9 mouse cellular contexts compared by ENCODE assay signal in the genomic region with DNA sequence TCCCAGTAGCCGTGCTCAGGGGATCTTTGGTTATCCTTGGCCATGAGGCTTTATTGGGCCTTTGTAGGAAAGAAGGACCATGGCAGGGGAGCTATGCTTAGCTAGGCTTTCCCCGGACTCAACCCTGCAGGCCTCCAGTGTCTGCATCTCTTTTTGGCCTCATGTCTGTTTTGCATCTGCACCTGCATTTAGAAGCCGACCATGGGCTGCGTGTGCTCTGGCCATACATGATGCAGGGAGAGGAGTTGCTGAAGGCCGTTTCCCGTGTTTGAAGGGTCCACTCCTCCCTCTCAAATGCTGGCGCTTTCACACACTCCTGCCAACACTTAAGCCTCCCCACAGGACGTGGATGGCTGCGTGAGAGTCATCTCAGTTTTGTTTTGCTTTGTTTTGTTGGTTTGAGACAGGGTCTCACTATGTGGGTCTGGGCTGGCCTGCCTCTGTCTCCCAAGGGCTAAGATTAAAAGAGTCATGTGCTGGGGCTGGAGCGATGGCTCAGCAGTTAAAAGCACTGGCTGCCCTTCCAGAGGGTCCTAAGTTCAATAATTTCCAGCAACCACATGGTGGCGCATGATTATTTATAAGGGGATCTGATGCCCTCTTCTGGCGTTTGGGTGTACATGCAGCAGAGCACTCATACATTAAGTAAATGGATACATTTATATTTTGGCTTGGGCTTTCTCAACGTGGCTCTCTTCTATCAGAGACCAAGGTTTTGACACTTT. TPM values are rescaled to one million over a fixed set of nuclear protein-coding genes. Genes with fewer than 3 reads are reported as not detected.
DNase-seq lines count a peak whose midpoint lies in the region; ATAC-seq and TF ChIP-seq lines count a peak whose summit lies in the region.
"Had no signal": no experiment of that assay in that cellular context is flagged by ENCODE, and none has a peak within 500 bp of the region (broad histone marks: within the 10 kb centered on the region; RNA-seq: fewer than 3 reads in every experiment).

No protein-coding gene starts in this region.

- intact Hi-C loops in left cerebral cortex, postnatal 10 days (cut with DNase I): loop anchor here (5.0 kb wide), 1 partner anchor 273 kb away; no protein-coding TSS in a partner anchor

- 0 out of 2 replicates have a peak, but pooled peaks have one; percentile 1 for TF ChIP-seq CTCF in embryonic fibroblast, embryonic 13.5 days (IDR thresholded peaks at IDR 0.05; ENCODE audit: borderline replicate concordance, insufficient read depth, low read length)
- peak; percentile 96 for TF ChIP-seq CTCF in hindbrain, postnatal 0 days (IDR thresholded peaks at IDR 0.05; ENCODE audit: low read depth)
- peak; percentile 64; the same call in 1 of the 2 replicates for TF ChIP-seq CTCF in small intestine, adult 2 months (IDR thresholded peaks at IDR 0.05; ENCODE audit: extremely low read depth, insufficient read length, insufficient replicate concordance, low read depth, low read length)

- H3K36me3 ChIP-seq in hindbrain, postnatal 0 days (ENCODE audit: insufficient read depth, low read length): no peaks in the 10 kb centered on the region; the same call in 1 of the 2 replicates
- no peaks in the 10 kb centered on the region for H3K36me3 ChIP-seq in small intestine, adult 2 months (ENCODE audit: control insufficient read depth, insufficient read depth, low read length)

- no peaks in the 10 kb centered on the region for H3K27me3 ChIP-seq in hindbrain, postnatal 0 days (ENCODE audit: insufficient read depth, low read length)
- H3K27me3 ChIP-seq in small intestine, adult 2 months (ENCODE audit: control insufficient read depth, insufficient read depth, low read length): peaks cover 9% of the 10 kb centered on the region

- 43% methylated on average over 13 of the region's 13 CpGs for WGBS in hindbrain, postnatal 0 days
- WGBS in small intestine, adult 2 months: 49% methylated on average over 13 of the region's 13 CpGs

- H3K9ac ChIP-seq in hindbrain, postnatal 0 days (replicated peaks; ENCODE audit: low read length): no peak overlapping the region

- peak; percentile 43 for ATAC-seq in hindbrain, postnatal 0 days

- H3K4me2 ChIP-seq in hindbrain, postnatal 0 days (ENCODE audit: low read depth, low read length): 0 out of 2 replicates have a peak overlapping the region, but pooled peaks have one; percentile 1

- no peak overlapping the region for H3K4me3 ChIP-seq in embryonic fibroblast, embryonic 13.5 days (ENCODE audit: insufficient read depth, low read length)
- H3K4me3 ChIP-seq in hindbrain, postnatal 0 days (ENCODE audit: low read length): no peak overlapping the region
- no peak overlapping the region for H3K4me3 ChIP-seq in small intestine, adult 2 months (ENCODE audit: low read depth, low read length)
- H3K4me3 ChIP-seq: myocyte had no signal

- no peak overlapping the region for H3K27ac ChIP-seq in embryonic fibroblast, embryonic 13.5 days (ENCODE audit: insufficient read depth, low read length)
- no peak overlapping the region for H3K27ac ChIP-seq in hindbrain, postnatal 0 days
- H3K27ac ChIP-seq in small intestine, adult 2 months (ENCODE audit: insufficient read depth, low read depth, low read length): no peak overlapping the region

- no peak for TF ChIP-seq POLR2A in embryonic fibroblast, embryonic 13.5 days (IDR thresholded peaks at IDR 0.05; ENCODE audit: low read depth, low read length)
- no peak for TF ChIP-seq POLR2A in small intestine, adult 2 months (IDR thresholded peaks at IDR 0.05; ENCODE audit: low read depth, low read length)

- no peaks in the 10 kb centered on the region for H3K4me1 ChIP-seq in embryonic fibroblast, embryonic 13.5 days (ENCODE audit: control insufficient read depth, insufficient read depth, low read length)
- H3K4me1 ChIP-seq in hindbrain, postnatal 0 days (ENCODE audit: insufficient read depth, low read length): no peaks in the 10 kb centered on the region
- H3K4me1 ChIP-seq in small intestine, adult 2 months (ENCODE audit: control insufficient read depth, insufficient read depth, insufficient read length, low read length): no peaks in the 10 kb centered on the region; the same call in 1 of the 2 replicates

- peak; percentile 34 for DNase-seq in gastrocnemius, postnatal 10 days
- no peak for DNase-seq in gastrocnemius, postnatal 25 days
- peak; percentile 81 for DNase-seq in adipocyte (ENCODE audit: low spot score)
- DNase-seq in hindbrain, postnatal 0 days (ENCODE audit: low spot score): peak; percentile 95
- peak; percentile 65 to 72 for DNase-seq in left cerebral cortex, postnatal 10 days (ENCODE audit: extremely low spot score in 1 of 2, low spot score in 2 of 2)
- DNase-seq in mesoderm, embryonic 11.5 days (ENCODE audit: low read depth, low spot score): peak; percentile 90

- no peaks in the 10 kb centered on the region for H3K9me3 ChIP-seq in hindbrain, postnatal 0 days (ENCODE audit: low read length)

RNA-seq across cellular contexts. Expression of gene Snhg11, which starts 4.1 kb away (rescaled TPM):
- 1 to 10 TPM in 1 of 2 experiments, under 1 TPM in 1; 0.68 to 1.1 TPM for total RNA-seq in gastrocnemius, postnatal 10 days (2021)
- total RNA-seq in gastrocnemius, postnatal 25 days (2021): under 1 TPM in 1 of 2 experiments, not detected in 1; 0.11 TPM
- polyA plus RNA-seq in embryonic fibroblast, embryonic 13.5 days (2011; ENCODE audit: insufficient read length, low read depth, missing spikeins): 0.54 and 1.3 TPM in 2 replicates
- total RNA-seq in hindbrain, postnatal 0 days (2014; rRNA removed): 134 and 169 TPM in 2 replicates
- 521 and 663 TPM in 2 replicates for polyA plus RNA-seq in hindbrain, postnatal 0 days (2015; fragmentation: Nextera tagmentation; extraction: Ambion mirVana)
- 100 to 1,000 TPM; 560 to 613 TPM for total RNA-seq in left cerebral cortex, postnatal 10 days (2021)
- polyA plus RNA-seq in small intestine, adult 2 months (2012; rRNA removed): 1.4 and 2.0 TPM in 2 replicates
- polyA plus RNA-seq: myocyte had no signal

RNA-seq across cellular contexts. Expression of gene Ralgapb, which starts 30.1 kb away (rescaled TPM):
- total RNA-seq in gastrocnemius, postnatal 10 days (2021): 10 to 100 TPM; 19.1 to 26.0 TPM
- 10 to 100 TPM; 21.6 to 25.2 TPM for total RNA-seq in gastrocnemius, postnatal 25 days (2021)
- 49.5 and 55.2 TPM in 2 replicates for polyA plus RNA-seq in embryonic fibroblast, embryonic 13.5 days (2011; ENCODE audit: insufficient read length, low read depth, missing spikeins)
- 44.9 and 66.1 TPM in 2 replicates for total RNA-seq in hindbrain, postnatal 0 days (2014; rRNA removed)
- 16.3 and 17.8 TPM in 2 replicates for polyA plus RNA-seq in hindbrain, postnatal 0 days (2015; fragmentation: Nextera tagmentation; extraction: Ambion mirVana)
- total RNA-seq in left cerebral cortex, postnatal 10 days (2021): 10 to 100 TPM; 77.3 to 84.0 TPM
- 7.1 and 16.4 TPM in 2 replicates for polyA plus RNA-seq in small intestine, adult 2 months (2012; rRNA removed)

Comparison
In these comparisons a context has a peak if more than half of its experiments do, and no peak if none do; other contexts are left out.
1. CTCF ChIP-seq: peak in every context shown above with its lines; median percentile 96 in hindbrain, postnatal 0 days; 64 in small intestine, adult 2 months; 1 in embryonic fibroblast, embryonic 13.5 days.
2. RNA of gene Snhg11, which starts 4.1 kb away (total RNA-seq): 560 to 613 TPM in left cerebral cortex, postnatal 10 days and 134 to 169 TPM in hindbrain, postnatal 0 days; 0.68 to 1.1 TPM in gastrocnemius, postnatal 10 days and 0.11 TPM in gastrocnemius, postnatal 25 days; every median in the first group is over 10 times any median in the second.